Mouse (Mus musculus) ovary, postnatal 14 days (tissue): ENCODE results near the gene Fbxo34.
"Not testable (repeated sequence)": the region's sequence is repeated elsewhere in the genome, so short reads cannot be mapped to it uniquely, and the experiment has no call there.

ENCODE experiments used
- DNase-seq: peaks from one replicate; pipeline ENCODE4 v3.0.0; 2022; ENCODE audit warnings: low spot score

The Fbxo34 gene

GRCm38 (mm10) chr14:47450121-47450520 lies at the start of gene Fbxo34:
Gene Fbxo34, plus strand, starts transcription at chr14:47450421.
- DNase-seq, result not testable (repeated sequence)

- no peak for DNase-seq
These were observed 47.5 kb upstream of the Fbxo34 start for GRCm38 (mm10) chr14:47402735-47403134.

- no peak for DNase-seq
These were observed 44.2 kb upstream of the Fbxo34 start for GRCm38 (mm10) chr14:47406000-47406399.

GRCm38 (mm10) chr14:47417346-47417745 lies 32.9 kb upstream of the Fbxo34 start:
- DNase-seq, result no peak

- DNase-seq, result peak; percentile 87
These were observed 32.2 kb upstream of the Fbxo34 start, which contains the start of gene Dlgap5 for GRCm38 (mm10) chr14:47417775-47418665. Gene Dlgap5, minus strand, starts transcription at chr14:47418407.

GRCm38 (mm10) chr14:47418666-47418991 lies 31.6 kb upstream of the Fbxo34 start:
- DNase-seq, result no peak

- DNase-seq, result no peak
These were observed 31.1 kb upstream of the Fbxo34 start for GRCm38 (mm10) chr14:47419034-47419625.

- no peak for DNase-seq
These were observed 30.4 kb upstream of the Fbxo34 start for GRCm38 (mm10) chr14:47419723-47420276.

- DNase-seq, result no peak
These were observed 28.6 kb upstream of the Fbxo34 start for GRCm38 (mm10) chr14:47421606-47422005.

- no peak for DNase-seq
These were observed 27.8 kb upstream of the Fbxo34 start for GRCm38 (mm10) chr14:47422466-47422865.

- no peak for DNase-seq
These were observed 17.2 kb upstream of the Fbxo34 start for GRCm38 (mm10) chr14:47432987-47433386.

- DNase-seq, result no peak
These were observed 11.3 kb upstream of the Fbxo34 start for GRCm38 (mm10) chr14:47438947-47439346.

GRCm38 (mm10) chr14:47444907-47445306 lies 5.3 kb upstream of the Fbxo34 start:
- no peak for DNase-seq

- DNase-seq, result no peak
These were observed 4.7 kb upstream of the Fbxo34 start for GRCm38 (mm10) chr14:47445331-47446095.

GRCm38 (mm10) chr14:47459556-47459955 lies 9.3 kb downstream of the Fbxo34 start:
- DNase-seq, result no peak

GRCm38 (mm10) chr14:47461997-47462396 lies 11.8 kb downstream of the Fbxo34 start:
- no peak for DNase-seq

GRCm38 (mm10) chr14:47462453-47462852 lies 12.2 kb downstream of the Fbxo34 start:
- DNase-seq, result no peak

GRCm38 (mm10) chr14:47462877-47463460 lies 12.7 kb downstream of the Fbxo34 start:
- no peak for DNase-seq

GRCm38 (mm10) chr14:47464426-47464825 lies 14.2 kb downstream of the Fbxo34 start:
- DNase-seq, result no peak

- no peak for DNase-seq
These were observed 15.4 kb downstream of the Fbxo34 start for GRCm38 (mm10) chr14:47465468-47466175.

- peak; percentile 98 for DNase-seq
These were observed 22.1 kb downstream of the Fbxo34 start for GRCm38 (mm10) chr14:47472359-47472742.
